Comparison of ENCODE assay signal across 8 mouse cellular contexts in genomic region chr7:19920166-19920505, GRCm38 (mm10). TPM values are rescaled to one million over a fixed set of nuclear protein-coding genes. Genes with fewer than 3 reads are reported as not detected.
DNase-seq lines count a peak whose midpoint lies in the region; ATAC-seq and TF ChIP-seq lines count a peak whose summit lies in the region.

No protein-coding gene starts in this region.

- 28% methylated on average over 4 of the region's 4 CpGs for WGBS in kidney, postnatal 0 days
- 30% methylated on average over 4 of the region's 4 CpGs for WGBS in embryonic facial prominence, embryonic 13.5 days
- 29% methylated on average over 4 of the region's 4 CpGs for WGBS in intestine, embryonic 16.5 days
- 26% methylated on average over 4 of the region's 4 CpGs for WGBS in neural tube, embryonic 14.5 days

- H3K4me2 ChIP-seq in kidney, postnatal 0 days (ENCODE audit: low read length), result peak overlapping the region; percentile 91
- peak overlapping the region; percentile 68 for H3K4me2 ChIP-seq in embryonic facial prominence, embryonic 13.5 days
- H3K4me2 ChIP-seq in intestine, embryonic 16.5 days (ENCODE audit: low read depth, low read length), result peak overlapping the region; percentile 59
- peak overlapping the region; percentile 62 for H3K4me2 ChIP-seq in neural tube, embryonic 14.5 days (ENCODE audit: low read depth, low read length)

- H3K9me3 ChIP-seq in kidney, postnatal 0 days (replicated peaks; ENCODE audit: low read length), result no peaks in the 10 kb centered on the region
- H3K9me3 ChIP-seq in embryonic facial prominence, embryonic 13.5 days, result no peaks in the 10 kb centered on the region
- no peaks in the 10 kb centered on the region for H3K9me3 ChIP-seq in intestine, embryonic 16.5 days (ENCODE audit: control insufficient read depth, low read length)
- H3K9me3 ChIP-seq in neural tube, embryonic 14.5 days (ENCODE audit: control insufficient read depth, low read length), result no peaks in the 10 kb centered on the region

- H3K27ac ChIP-seq in kidney, postnatal 0 days, result peak overlapping the region; percentile 90; the same call in 1 of the 2 replicates
- H3K27ac ChIP-seq in embryonic facial prominence, embryonic 13.5 days, result no peak overlapping the region
- H3K27ac ChIP-seq in intestine, embryonic 16.5 days (ENCODE audit: low read length), result peak overlapping the region; percentile 91; the same call in 1 of the 2 replicates
- no peak overlapping the region for H3K27ac ChIP-seq in neural tube, embryonic 14.5 days (ENCODE audit: low read depth, low read length)

- H3K4me1 ChIP-seq in kidney, postnatal 0 days (replicated peaks; ENCODE audit: insufficient read depth, low read length), result 0 out of 2 replicates have a peak, but pooled peaks cover 12% of the 10 kb centered on the region
- H3K4me1 ChIP-seq in embryonic facial prominence, embryonic 13.5 days, result peaks cover 11% of the 10 kb centered on the region
- H3K4me1 ChIP-seq in intestine, embryonic 16.5 days (ENCODE audit: control insufficient read depth, insufficient read depth, low read length), result peaks cover 6% of the 10 kb centered on the region
- peaks cover 2% of the 10 kb centered on the region; the same call in 1 of the 2 replicates for H3K4me1 ChIP-seq in neural tube, embryonic 14.5 days (ENCODE audit: control insufficient read depth, insufficient read depth, low read length)

- no peak for ATAC-seq in kidney, postnatal 0 days (replicated peaks; ENCODE audit: low FRiP score, low read depth)
- ATAC-seq in embryonic facial prominence, embryonic 13.5 days (ENCODE audit: insufficient number of reproducible peaks, insufficient read depth, low FRiP score, low TSS enrichment, low read depth), result 0 out of 2 replicates have a peak, but pooled peaks have one; percentile 13
- ATAC-seq in intestine, embryonic 16.5 days, result no peak
- ATAC-seq in neural tube, embryonic 14.5 days (ENCODE audit: low read depth), result peak; percentile 66

- H3K9ac ChIP-seq in kidney, postnatal 0 days (ENCODE audit: low read depth, low read length), result peak overlapping the region; percentile 82
- peak overlapping the region; percentile 80 for H3K9ac ChIP-seq in embryonic facial prominence, embryonic 13.5 days
- peak overlapping the region; percentile 82 for H3K9ac ChIP-seq in intestine, embryonic 16.5 days (ENCODE audit: low read depth, low read length)
- peak overlapping the region; percentile 82 for H3K9ac ChIP-seq in neural tube, embryonic 14.5 days (replicated peaks; ENCODE audit: low read depth, low read length)

- peaks cover 11% of the 10 kb centered on the region; the same call in 1 of the 2 replicates for H3K36me3 ChIP-seq in kidney, postnatal 0 days (ENCODE audit: insufficient read depth, low read length)
- peaks cover 33% of the 10 kb centered on the region for H3K36me3 ChIP-seq in embryonic facial prominence, embryonic 13.5 days
- peaks cover 7% of the 10 kb centered on the region; the same call in 1 of the 2 replicates for H3K36me3 ChIP-seq in intestine, embryonic 16.5 days (ENCODE audit: control insufficient read depth, insufficient read depth, low read length)
- no peaks in the 10 kb centered on the region for H3K36me3 ChIP-seq in neural tube, embryonic 14.5 days (ENCODE audit: control insufficient read depth, insufficient read depth, low read length)

- H3K4me3 ChIP-seq in kidney, postnatal 0 days (replicated peaks; ENCODE audit: low read depth, low read length), result peak overlapping the region; percentile 89
- H3K4me3 ChIP-seq in embryonic facial prominence, embryonic 13.5 days, result peak overlapping the region; percentile 71
- peak overlapping the region; percentile 71 for H3K4me3 ChIP-seq in intestine, embryonic 16.5 days (ENCODE audit: low read length)
- H3K4me3 ChIP-seq in neural tube, embryonic 14.5 days (ENCODE audit: low read depth, low read length), result peak overlapping the region; percentile 68

- no peak for DNase-seq in kidney, postnatal 0 days (ENCODE audit: low spot score)
- DNase-seq in kidney, adult 11 months, result no peak
- no peak for DNase-seq in frontal cortex, postnatal 10 days (ENCODE audit: low spot score in 2 of 2)
- DNase-seq in layer of hippocampus, adult 8-10 months (ENCODE audit: low spot score in 2 of 2), result no peak
- DNase-seq in gastrocnemius, postnatal 25 days, result no peak

- no peaks in the 10 kb centered on the region for H3K27me3 ChIP-seq in kidney, postnatal 0 days (ENCODE audit: insufficient read depth, low read length)
- no peaks in the 10 kb centered on the region for H3K27me3 ChIP-seq in embryonic facial prominence, embryonic 13.5 days
- no peaks in the 10 kb centered on the region for H3K27me3 ChIP-seq in intestine, embryonic 16.5 days (replicated peaks; ENCODE audit: control insufficient read depth, insufficient read depth, low read length)
- no peaks in the 10 kb centered on the region for H3K27me3 ChIP-seq in neural tube, embryonic 14.5 days (ENCODE audit: control insufficient read depth, insufficient read depth, low read length)

- no peak for TF ChIP-seq CTCF in kidney, postnatal 0 days (IDR thresholded peaks at IDR 0.05; ENCODE audit: low read depth)

RNA-seq across cellular contexts. Expression of gene Pvr, which starts 0.8 kb away (rescaled TPM):
- 7.3 and 7.8 TPM in 2 replicates for polyA plus RNA-seq in kidney, postnatal 0 days (2015; fragmentation: Nextera tagmentation; extraction: Ambion mirVana)
- 12.0 and 12.9 TPM in 2 replicates for polyA plus RNA-seq in embryonic facial prominence, embryonic 13.5 days (2015; fragmentation: Nextera tagmentation; extraction: Ambion mirVana)
- 13.9 and 16.5 TPM in 2 replicates for polyA plus RNA-seq in intestine, embryonic 16.5 days (2015; fragmentation: Nextera tagmentation; extraction: Ambion mirVana)
- 7.2 and 9.1 TPM in 2 replicates for polyA plus RNA-seq in neural tube, embryonic 14.5 days (2014; fragmentation: Nextera tagmentation; extraction: Ambion mirVana)
- 10 to 100 TPM; 12.5 to 16.1 (median 13.8) TPM for total RNA-seq in layer of hippocampus, adult 8-10 months (2022)
- 1 to 10 TPM; 5.6 to 6.1 TPM for total RNA-seq in gastrocnemius, postnatal 25 days (2021)

RNA-seq across cellular contexts. Expression of gene Igsf23, which starts 30.4 kb away (rescaled TPM):
- 0.10 and 0.13 TPM in 2 replicates for polyA plus RNA-seq in kidney, postnatal 0 days (2015; fragmentation: Nextera tagmentation; extraction: Ambion mirVana)
- 0.30 TPM in 1 of 2 replicates, not detected in the other for polyA plus RNA-seq in embryonic facial prominence, embryonic 13.5 days (2015; fragmentation: Nextera tagmentation; extraction: Ambion mirVana)
- 14.7 and 19.1 TPM in 2 replicates for polyA plus RNA-seq in intestine, embryonic 16.5 days (2015; fragmentation: Nextera tagmentation; extraction: Ambion mirVana)
- not detected in 2 replicates for polyA plus RNA-seq in neural tube, embryonic 14.5 days (2014; fragmentation: Nextera tagmentation; extraction: Ambion mirVana)
- under 1 TPM in 1 of 4 experiments, not detected in 3; 0.20 TPM for total RNA-seq in layer of hippocampus, adult 8-10 months (2022)
- total RNA-seq in gastrocnemius, postnatal 25 days (2021), result not detected

RNA-seq across cellular contexts. Expression of gene Ceacam19, which starts 32.4 kb away (rescaled TPM):
- polyA plus RNA-seq in kidney, postnatal 0 days (2015; fragmentation: Nextera tagmentation; extraction: Ambion mirVana), result 0.08 and 0.13 TPM in 2 replicates
- 0.25 and 0.48 TPM in 2 replicates for polyA plus RNA-seq in embryonic facial prominence, embryonic 13.5 days (2015; fragmentation: Nextera tagmentation; extraction: Ambion mirVana)
- not detected in 2 replicates for polyA plus RNA-seq in intestine, embryonic 16.5 days (2015; fragmentation: Nextera tagmentation; extraction: Ambion mirVana)
- polyA plus RNA-seq in neural tube, embryonic 14.5 days (2014; fragmentation: Nextera tagmentation; extraction: Ambion mirVana), result not detected in 2 replicates
- total RNA-seq in layer of hippocampus, adult 8-10 months (2022), result not detected
- total RNA-seq in gastrocnemius, postnatal 25 days (2021), result not detected

RNA-seq across cellular contexts. Expression of gene Ceacam20, which starts 45.1 kb away (rescaled TPM):
- not detected in 2 replicates for polyA plus RNA-seq in kidney, postnatal 0 days (2015; fragmentation: Nextera tagmentation; extraction: Ambion mirVana)
- 0.15 TPM in 1 of 2 replicates, not detected in the other for polyA plus RNA-seq in embryonic facial prominence, embryonic 13.5 days (2015; fragmentation: Nextera tagmentation; extraction: Ambion mirVana)
- 3.5 and 6.5 TPM in 2 replicates for polyA plus RNA-seq in intestine, embryonic 16.5 days (2015; fragmentation: Nextera tagmentation; extraction: Ambion mirVana)
- polyA plus RNA-seq in neural tube, embryonic 14.5 days (2014; fragmentation: Nextera tagmentation; extraction: Ambion mirVana), result not detected in 2 replicates
- not detected for total RNA-seq in layer of hippocampus, adult 8-10 months (2022)
- total RNA-seq in gastrocnemius, postnatal 25 days (2021), result not detected

RNA-seq across cellular contexts. Expression of gene Ceacam16, which starts 59.0 kb away (rescaled TPM):
- polyA plus RNA-seq in kidney, postnatal 0 days (2015; fragmentation: Nextera tagmentation; extraction: Ambion mirVana), result not detected in 2 replicates
- polyA plus RNA-seq in embryonic facial prominence, embryonic 13.5 days (2015; fragmentation: Nextera tagmentation; extraction: Ambion mirVana), result not detected in 2 replicates
- polyA plus RNA-seq in intestine, embryonic 16.5 days (2015; fragmentation: Nextera tagmentation; extraction: Ambion mirVana), result not detected in 2 replicates
- 0.37 and 0.40 TPM in 2 replicates for polyA plus RNA-seq in neural tube, embryonic 14.5 days (2014; fragmentation: Nextera tagmentation; extraction: Ambion mirVana)
- total RNA-seq in layer of hippocampus, adult 8-10 months (2022), result not detected
- total RNA-seq in gastrocnemius, postnatal 25 days (2021), result not detected

Comparison
In these comparisons a context has a peak if more than half of its experiments do, and no peak if none do; other contexts are left out.
1. ATAC-seq: peak in embryonic facial prominence, embryonic 13.5 days (single experiment) and neural tube, embryonic 14.5 days (single experiment); none in kidney, postnatal 0 days (single experiment) and intestine, embryonic 16.5 days (single experiment).
2. H3K27ac ChIP-seq: peak in kidney, postnatal 0 days (single experiment) and intestine, embryonic 16.5 days (single experiment); none in embryonic facial prominence, embryonic 13.5 days (single experiment) and neural tube, embryonic 14.5 days (single experiment).
3. RNA of gene Igsf23, which starts 30.4 kb away (polyA plus RNA-seq): 14.7 to 19.1 TPM in intestine, embryonic 16.5 days; 0.10 to 0.13 TPM in kidney, postnatal 0 days, 0.30 TPM in embryonic facial prominence, embryonic 13.5 days and not detected in neural tube, embryonic 14.5 days; every median in the first group is over 10 times any median in the second.
4. Peak in every context shown above with its lines, with median percentiles within 50 percentile points of each other: H3K4me2 ChIP-seq, H3K4me3 ChIP-seq and H3K9ac ChIP-seq.